Mouse (Mus musculus) erythroblast, embryonic 14.5 days (primary cell): ENCODE data around the gene Megf11.

Experiments used
- GATA1 ChIP-seq: IDR thresholded peaks from 2 replicates; pipeline ENCODE4 v1.6.1; 2012; ENCODE audit warnings: low read length, inconsistent platforms, mixed read lengths
- TAL1 ChIP-seq: IDR thresholded peaks from 3 replicates; pipeline ENCODE4 v1.6.1; 2012; ENCODE audit warnings: low read length, inconsistent platforms, mixed read lengths

- TF ChIP-seq GATA1 (no peak), TAL1 (no peak)
Observed at GRCm38 (mm10) chr9:64607049-64607448, 221.6 kb downstream of the Megf11 start.
